Mouse (Mus musculus): ENCODE measurements around the gene Wwc2. TPM values are rescaled to one million over a fixed set of nuclear protein-coding genes. Genes with fewer than 3 reads are reported as not detected.

The Wwc2 gene
- polyA plus RNA-seq, 1 experiment from 2014 or later: 18.5 TPM

GRCm38 (mm10) chr8:47939217-47939616, 51.5 kb downstream of the Wwc2 start:
- no peaks in the 10 kb centered on the region for H3K27me3 ChIP-seq (ENCODE audit: control insufficient read depth, insufficient read depth, low read length)
- WGBS: 82% methylated on average over 7 of the region's 7 CpGs
- H3K4me1 ChIP-seq (ENCODE audit: control insufficient read depth, insufficient read depth, low read length): no peaks in the 10 kb centered on the region; the same call in 1 of the 2 replicates
- no peaks in the 10 kb centered on the region for H3K36me3 ChIP-seq (ENCODE audit: control insufficient read depth, insufficient read depth, low read length)
- no peak overlapping the region for H3K4me3 ChIP-seq (ENCODE audit: low read length)
- H3K4me2 ChIP-seq (replicated peaks; ENCODE audit: low read depth, low read length): no peak overlapping the region
- H3K9me3 ChIP-seq (ENCODE audit: control insufficient read depth, low read length): no peaks in the 10 kb centered on the region
- H3K9ac ChIP-seq (ENCODE audit: low read depth, low read length): no peak overlapping the region
- ATAC-seq (ENCODE audit: low FRiP score, low TSS enrichment): no peak
- no peak overlapping the region for H3K27ac ChIP-seq (ENCODE audit: low read depth, low read length)

- WGBS: 26% methylated on average over 9 of the region's 9 CpGs
- H3K4me2 ChIP-seq (replicated peaks; ENCODE audit: low read depth, low read length): no peak overlapping the region
- H3K4me3 ChIP-seq (ENCODE audit: low read length): no peak overlapping the region
- no peak overlapping the region; the same call in 1 of the 2 replicates for H3K27ac ChIP-seq (ENCODE audit: low read depth, low read length)
- H3K9me3 ChIP-seq (ENCODE audit: control insufficient read depth, low read length): no peaks in the 10 kb centered on the region
- no peak overlapping the region for H3K9ac ChIP-seq (ENCODE audit: low read depth, low read length)
- no peak for ATAC-seq (ENCODE audit: low FRiP score, low TSS enrichment)
- H3K36me3 ChIP-seq (ENCODE audit: control insufficient read depth, insufficient read depth, low read length): no peaks in the 10 kb centered on the region
- no peaks in the 10 kb centered on the region for H3K27me3 ChIP-seq (ENCODE audit: control insufficient read depth, insufficient read depth, low read length)
- H3K4me1 ChIP-seq (ENCODE audit: control insufficient read depth, insufficient read depth, low read length): peaks cover 20% of the 10 kb centered on the region
Observed at GRCm38 (mm10) chr8:47936386-47936785, 54.3 kb downstream of the Wwc2 start.

- H3K9ac ChIP-seq (ENCODE audit: low read depth, low read length): no peak overlapping the region
- no peaks in the 10 kb centered on the region for H3K9me3 ChIP-seq (ENCODE audit: control insufficient read depth, low read length)
- no peak overlapping the region for H3K4me3 ChIP-seq (ENCODE audit: low read length)
- H3K4me2 ChIP-seq (replicated peaks; ENCODE audit: low read depth, low read length): no peak overlapping the region
- H3K27me3 ChIP-seq (ENCODE audit: control insufficient read depth, insufficient read depth, low read length): no peaks in the 10 kb centered on the region
- H3K36me3 ChIP-seq (ENCODE audit: control insufficient read depth, insufficient read depth, low read length): no peaks in the 10 kb centered on the region
- peaks cover 25% of the 10 kb centered on the region for H3K4me1 ChIP-seq (ENCODE audit: control insufficient read depth, insufficient read depth, low read length)
- ATAC-seq (ENCODE audit: low FRiP score, low TSS enrichment): no peak
- H3K27ac ChIP-seq (ENCODE audit: low read depth, low read length): peak overlapping the region; percentile 14; the same call in 1 of the 2 replicates
- 80% methylated on average over 5 of the region's 5 CpGs for WGBS
Observed at GRCm38 (mm10) chr8:47935461-47935860, 55.3 kb downstream of the Wwc2 start.

GRCm38 (mm10) chr8:47933087-47933486, 57.6 kb downstream of the Wwc2 start:
- Histone ChIP-seq H3K9me3 (ENCODE audit: control insufficient read depth, low read length) (no peaks in the 10 kb centered on the region), H3K4me3 (ENCODE audit: low read length) (no peak overlapping the region), H3K9ac (ENCODE audit: low read depth, low read length) (no peak overlapping the region), H3K27me3 (ENCODE audit: control insufficient read depth, insufficient read depth, low read length) (no peaks in the 10 kb centered on the region), H3K27ac (ENCODE audit: low read depth, low read length) (no peak overlapping the region), H3K36me3 (ENCODE audit: control insufficient read depth, insufficient read depth, low read length) (no peaks in the 10 kb centered on the region), H3K4me1 (ENCODE audit: control insufficient read depth, insufficient read depth, low read length) (peaks cover 25% of the 10 kb centered on the region), H3K4me2 (replicated peaks; ENCODE audit: low read depth, low read length) (no peak overlapping the region)
- WGBS: 84% methylated on average over 3 of the region's 3 CpGs
- ATAC-seq (ENCODE audit: low FRiP score, low TSS enrichment): no peak

GRCm38 (mm10) chr8:47932028-47932790, 58.5 kb downstream of the Wwc2 start:
- ATAC-seq (ENCODE audit: low FRiP score, low TSS enrichment): peak; percentile 73
- H3K36me3 ChIP-seq (ENCODE audit: control insufficient read depth, insufficient read depth, low read length): no peaks in the 10 kb centered on the region
- H3K9ac ChIP-seq (ENCODE audit: low read depth, low read length): no peak overlapping the region
- H3K4me2 ChIP-seq (replicated peaks; ENCODE audit: low read depth, low read length): peak overlapping the region; percentile 36
- 26% methylated on average over 16 of the region's 16 CpGs for WGBS
- no peak overlapping the region for H3K4me3 ChIP-seq (ENCODE audit: low read length)
- no peaks in the 10 kb centered on the region for H3K27me3 ChIP-seq (ENCODE audit: control insufficient read depth, insufficient read depth, low read length)
- H3K9me3 ChIP-seq (ENCODE audit: control insufficient read depth, low read length): no peaks in the 10 kb centered on the region
- peak overlapping the region; percentile 76; the same call in 1 of the 2 replicates for H3K27ac ChIP-seq (ENCODE audit: low read depth, low read length)
- H3K4me1 ChIP-seq (ENCODE audit: control insufficient read depth, insufficient read depth, low read length): peaks cover 25% of the 10 kb centered on the region

GRCm38 (mm10) chr8:47931371-47931770, 59.4 kb downstream of the Wwc2 start:
- 77% methylated on average over 7 of the region's 7 CpGs for WGBS
- Histone ChIP-seq H3K9ac (ENCODE audit: low read depth, low read length) (0 out of 2 replicates have a peak overlapping the region, but pooled peaks have one; percentile 42), H3K4me1 (ENCODE audit: control insufficient read depth, insufficient read depth, low read length) (peaks cover 25% of the 10 kb centered on the region), H3K27me3 (ENCODE audit: control insufficient read depth, insufficient read depth, low read length) (no peaks in the 10 kb centered on the region), H3K4me3 (ENCODE audit: low read length) (no peak overlapping the region), H3K9me3 (ENCODE audit: control insufficient read depth, low read length) (no peaks in the 10 kb centered on the region), H3K36me3 (ENCODE audit: control insufficient read depth, insufficient read depth, low read length) (no peaks in the 10 kb centered on the region), H3K27ac (ENCODE audit: low read depth, low read length) (no peak overlapping the region), H3K4me2 (replicated peaks; ENCODE audit: low read depth, low read length) (no peak overlapping the region)
- ATAC-seq (ENCODE audit: low FRiP score, low TSS enrichment): no peak

GRCm38 (mm10) chr8:47929615-47930014, 61.1 kb downstream of the Wwc2 start:
- Histone ChIP-seq H3K4me1 (ENCODE audit: control insufficient read depth, insufficient read depth, low read length) (peaks cover 25% of the 10 kb centered on the region), H3K36me3 (ENCODE audit: control insufficient read depth, insufficient read depth, low read length) (no peaks in the 10 kb centered on the region), H3K4me3 (ENCODE audit: low read length) (no peak overlapping the region), H3K4me2 (replicated peaks; ENCODE audit: low read depth, low read length) (no peak overlapping the region), H3K27ac (ENCODE audit: low read depth, low read length) (no peak overlapping the region), H3K9ac (ENCODE audit: low read depth, low read length) (no peak overlapping the region), H3K27me3 (ENCODE audit: control insufficient read depth, insufficient read depth, low read length) (no peaks in the 10 kb centered on the region), H3K9me3 (ENCODE audit: control insufficient read depth, low read length) (no peaks in the 10 kb centered on the region)
- ATAC-seq (ENCODE audit: low FRiP score, low TSS enrichment): no peak
- WGBS: 91% methylated on average over 12 of the region's 12 CpGs

- peaks cover 24% of the 10 kb centered on the region for H3K4me1 ChIP-seq (ENCODE audit: control insufficient read depth, insufficient read depth, low read length)
Observed at GRCm38 (mm10) chr8:47928604-47929185, 62.0 kb downstream of the Wwc2 start.

GRCm38 (mm10) chr8:47924921-47925320, 65.8 kb downstream of the Wwc2 start:
- no peak for ATAC-seq (ENCODE audit: low FRiP score, low TSS enrichment)
- Histone ChIP-seq H3K27me3 (ENCODE audit: control insufficient read depth, insufficient read depth, low read length) (no peaks in the 10 kb centered on the region), H3K4me1 (ENCODE audit: control insufficient read depth, insufficient read depth, low read length) (peaks cover 12% of the 10 kb centered on the region), H3K9me3 (ENCODE audit: control insufficient read depth, low read length) (no peaks in the 10 kb centered on the region), H3K36me3 (ENCODE audit: control insufficient read depth, insufficient read depth, low read length) (peaks cover under 1% of the 10 kb centered on the region; the same call in 1 of the 2 replicates), H3K9ac (ENCODE audit: low read depth, low read length) (no peak overlapping the region), H3K4me2 (replicated peaks; ENCODE audit: low read depth, low read length) (no peak overlapping the region), H3K27ac (ENCODE audit: low read depth, low read length) (no peak overlapping the region), H3K4me3 (ENCODE audit: low read length) (no peak overlapping the region)
- WGBS: 62% methylated on average over 6 of the region's 6 CpGs

More at GRCm38 (mm10) chr8:47928604-47929185, 62.0 kb downstream of the Wwc2 start:
- Histone ChIP-seq H3K4me3 (ENCODE audit: low read length) (no peak overlapping the region), H3K36me3 (ENCODE audit: control insufficient read depth, insufficient read depth, low read length) (no peaks in the 10 kb centered on the region), H3K9me3 (ENCODE audit: control insufficient read depth, low read length) (no peaks in the 10 kb centered on the region), H3K27ac (ENCODE audit: low read depth, low read length) (no peak overlapping the region), H3K4me2 (replicated peaks; ENCODE audit: low read depth, low read length) (no peak overlapping the region), H3K27me3 (ENCODE audit: control insufficient read depth, insufficient read depth, low read length) (no peaks in the 10 kb centered on the region), H3K9ac (ENCODE audit: low read depth, low read length) (no peak overlapping the region)
- WGBS: 84% methylated on average over 12 of the region's 12 CpGs
- no peak for ATAC-seq (ENCODE audit: low FRiP score, low TSS enrichment)
